Mouse (Mus musculus) testis, adult 2 months (tissue): Measurements from ENCODE around the gene Mknk1. TPM values are rescaled to one million over a fixed set of nuclear protein-coding genes. Genes with fewer than 3 reads are reported as not detected.

ENCODE experiments used
- H3K27ac ChIP-seq: fragments of 200-500 bp; 2 replicates; pipeline ENCODE4 v1.5.1; 2012; ENCODE audit warnings: low read depth, low read length; ENCODE audit not compliant: control insufficient read depth, insufficient read depth
- H3K27me3 ChIP-seq: fragments of 200-500 bp; 2 replicates; pipeline ENCODE4 v1.6.1; 2012; ENCODE audit warnings: mild to moderate bottlenecking, low read length, moderate library complexity; ENCODE audit not compliant: control insufficient read depth, insufficient read depth
- H3K36me3 ChIP-seq: fragments of 200-500 bp; 2 replicates; pipeline ENCODE4 v1.6.1; 2012; ENCODE audit warnings: mild to moderate bottlenecking, low read length; ENCODE audit not compliant: control insufficient read depth, insufficient read depth
- H3K4me1 ChIP-seq: fragments of 200-500 bp; 2 replicates; pipeline ENCODE4 v1.6.1; 2012; ENCODE audit warnings: low read length; ENCODE audit not compliant: control insufficient read depth, insufficient read depth
- H3K4me3 ChIP-seq: fragments of 200-500 bp; 2 replicates; pipeline ENCODE4 v1.5.1; 2012; ENCODE audit warnings: low read depth, mild to moderate bottlenecking, low read length, moderate library complexity, mixed read lengths; ENCODE audit not compliant: control insufficient read depth
- CTCF ChIP-seq: fragments of 200-500 bp; IDR thresholded peaks from 2 replicates; pipeline ENCODE4 v1.5.1; 2012; ENCODE audit warnings: low read depth, mild to moderate bottlenecking, inconsistent platforms, low read length, moderate library complexity; ENCODE audit not compliant: control insufficient read depth, insufficient read depth, insufficient replicate concordance
- POLR2A ChIP-seq: fragments of 200-500 bp; IDR thresholded peaks from 2 replicates; pipeline ENCODE4 v1.6.1; 2012; ENCODE audit warnings: low read depth, mild to moderate bottlenecking, inconsistent platforms, low read length, moderate library complexity; ENCODE audit not compliant: control insufficient read depth
- polyA plus RNA-seq: library from polyadenylated mRNA; depleted of rRNA; stranded (reverse); fragments of >200 nt; gene quantifications from 2 replicates; pipeline ENCODE4 v1.2.3, GENCODE M21; 2012; rRNA removed

The Mknk1 gene
- polyA plus RNA-seq, 1 experiment: 29.4 TPM

DNA sequence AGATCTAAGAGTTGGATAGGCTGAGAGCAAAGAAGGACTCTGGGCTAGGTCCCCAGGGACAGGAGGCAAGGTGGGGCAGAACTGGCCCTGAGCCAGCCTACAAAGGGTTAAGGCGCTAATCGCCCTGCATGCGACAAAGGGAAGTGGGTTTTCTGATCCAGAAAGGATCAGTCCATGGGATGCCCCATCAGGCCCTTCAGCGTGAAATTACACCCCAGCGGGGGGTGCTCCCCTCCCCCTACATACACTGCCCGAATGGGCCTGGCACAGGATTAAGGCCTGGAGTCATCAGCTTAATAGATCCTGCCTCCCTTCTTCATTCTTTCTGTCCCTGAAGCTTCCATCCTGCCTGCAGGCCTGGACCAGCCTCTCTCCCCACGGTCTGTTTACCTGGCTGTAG lies 66.7 kb downstream of the Mknk1 start:
- Histone ChIP-seq H3K4me3 (no peak overlapping the region), H3K27me3 (no peaks in the 10 kb centered on the region), H3K27ac (no peak overlapping the region), H3K36me3 (no peaks in the 10 kb centered on the region), H3K4me1 (peaks cover 2% of the 10 kb centered on the region; the same call in 1 of the 2 replicates)
- TF ChIP-seq CTCF (no peak), POLR2A (no peak)

GRCm38 (mm10) chr4:115906791-115907190 lies 67.8 kb downstream of the Mknk1 start:
- Histone ChIP-seq H3K27ac (no peak overlapping the region), H3K4me3 (no peak overlapping the region), H3K36me3 (no peaks in the 10 kb centered on the region), H3K27me3 (no peaks in the 10 kb centered on the region), H3K4me1 (peaks cover 2% of the 10 kb centered on the region; the same call in 1 of the 2 replicates)
- TF ChIP-seq CTCF: no peak
- no peak for TF ChIP-seq POLR2A

GRCm38 (mm10) chr4:115907994-115908393 lies 69.0 kb downstream of the Mknk1 start:
- Histone ChIP-seq H3K36me3 (no peaks in the 10 kb centered on the region), H3K27ac (no peak overlapping the region), H3K27me3 (no peaks in the 10 kb centered on the region), H3K4me3 (no peak overlapping the region), H3K4me1 (peaks cover 2% of the 10 kb centered on the region; the same call in 1 of the 2 replicates)
- no peak for TF ChIP-seq POLR2A
- no peak for TF ChIP-seq CTCF

DNA sequence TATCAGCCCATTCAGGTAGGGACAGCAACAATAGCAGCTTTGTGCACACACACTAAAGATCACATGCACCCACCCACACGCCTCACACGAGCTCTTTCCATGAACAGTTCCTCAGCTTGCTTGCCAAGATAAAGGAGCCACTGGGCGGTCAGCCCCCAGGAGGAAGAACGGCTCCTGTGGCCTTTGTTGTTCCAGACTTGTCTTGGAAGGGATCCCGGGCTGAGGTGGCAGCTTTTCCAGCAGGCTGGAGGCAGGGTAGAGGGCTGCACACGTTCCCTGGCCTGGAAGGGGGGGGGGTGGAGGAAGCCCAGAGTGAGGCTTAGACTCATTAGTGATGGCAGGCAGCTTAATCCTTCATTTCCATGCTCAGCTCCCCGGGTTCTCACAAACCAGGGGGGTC lies 69.6 kb downstream of the Mknk1 start:
- TF ChIP-seq POLR2A: no peak
- no peak for TF ChIP-seq CTCF
- H3K27ac ChIP-seq: no peak overlapping the region
- peaks cover 2% of the 10 kb centered on the region; the same call in 1 of the 2 replicates for H3K4me1 ChIP-seq
- no peak overlapping the region for H3K4me3 ChIP-seq
- no peaks in the 10 kb centered on the region for H3K36me3 ChIP-seq
- H3K27me3 ChIP-seq: no peaks in the 10 kb centered on the region

GRCm38 (mm10) chr4:115911586-115911985 lies 72.6 kb downstream of the Mknk1 start:
- TF ChIP-seq POLR2A: no peak
- TF ChIP-seq CTCF: no peak
- no peak overlapping the region for H3K4me3 ChIP-seq
- H3K27ac ChIP-seq: no peak overlapping the region
- no peaks in the 10 kb centered on the region for H3K27me3 ChIP-seq
- peaks cover 2% of the 10 kb centered on the region; the same call in 1 of the 2 replicates for H3K4me1 ChIP-seq
- H3K36me3 ChIP-seq: no peaks in the 10 kb centered on the region

GRCm38 (mm10) chr4:115919911-115920310 lies 80.9 kb downstream of the Mknk1 start:
- no peak overlapping the region for H3K4me3 ChIP-seq
- no peaks in the 10 kb centered on the region for H3K36me3 ChIP-seq
- TF ChIP-seq POLR2A: no peak
- no peak for TF ChIP-seq CTCF
- no peak overlapping the region for H3K27ac ChIP-seq
- H3K4me1 ChIP-seq: peaks cover 5% of the 10 kb centered on the region
- no peaks in the 10 kb centered on the region for H3K27me3 ChIP-seq

DNA sequence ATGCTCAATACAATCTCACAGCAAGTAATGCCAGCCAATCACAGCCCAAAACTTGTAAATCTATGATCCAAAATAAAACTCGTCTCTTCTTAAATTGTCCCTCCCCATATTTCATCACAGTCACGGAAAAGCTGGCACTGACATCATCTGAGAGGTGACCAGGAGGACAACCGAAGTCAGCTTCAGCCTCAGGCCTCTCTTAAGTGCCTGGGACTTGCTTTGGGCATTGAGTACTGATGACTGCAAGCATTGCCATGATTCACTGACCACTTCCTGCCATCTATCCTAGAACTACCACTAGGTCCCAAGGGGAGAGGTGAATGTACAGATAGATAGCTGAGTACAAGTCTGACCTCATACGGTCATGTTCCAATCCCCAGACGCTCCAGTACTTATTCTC lies 83.7 kb downstream of the Mknk1 start:
- Histone ChIP-seq H3K27me3 (no peaks in the 10 kb centered on the region), H3K4me3 (no peak overlapping the region), H3K4me1 (peaks cover 5% of the 10 kb centered on the region), H3K36me3 (no peaks in the 10 kb centered on the region), H3K27ac (no peak overlapping the region)
- TF ChIP-seq POLR2A (no peak), CTCF (no peak)

GRCm38 (mm10) chr4:115923262-115923880 lies 84.4 kb downstream of the Mknk1 start:
- H3K36me3 ChIP-seq: no peaks in the 10 kb centered on the region
- H3K27me3 ChIP-seq: no peaks in the 10 kb centered on the region
- H3K4me3 ChIP-seq: no peak overlapping the region
- TF ChIP-seq POLR2A: no peak
- TF ChIP-seq CTCF: no peak
- H3K4me1 ChIP-seq: peaks cover under 1% of the 10 kb centered on the region; the same call in 1 of the 2 replicates
- no peak overlapping the region for H3K27ac ChIP-seq

GRCm38 (mm10) chr4:115927637-115928036 lies 88.6 kb downstream of the Mknk1 start:
- TF ChIP-seq CTCF (no peak), POLR2A (no peak)
- no peaks in the 10 kb centered on the region for H3K36me3 ChIP-seq
- no peaks in the 10 kb centered on the region for H3K4me1 ChIP-seq
- H3K27ac ChIP-seq: no peak overlapping the region
- H3K4me3 ChIP-seq: no peak overlapping the region
- no peaks in the 10 kb centered on the region for H3K27me3 ChIP-seq

Other genes with a start within 250 kb of the Mknk1 start
- not detected in 2 replicates for gene Cyp4a32, start 238.2 kb upstream of the Mknk1 start, polyA plus RNA-seq
- gene Cyp4b1, start 191.5 kb upstream of the Mknk1 start, polyA plus RNA-seq: 0.93 and 1.2 TPM in 2 replicates
- gene Efcab14, start 101.5 kb upstream of the Mknk1 start, polyA plus RNA-seq: 18.3 and 21.8 TPM in 2 replicates
- gene Tex38, start 58.2 kb upstream of the Mknk1 start, polyA plus RNA-seq: 71.9 and 78.8 TPM in 2 replicates
- 11.3 and 12.0 TPM in 2 replicates for gene Atpaf1, start 54.4 kb upstream of the Mknk1 start, polyA plus RNA-seq
- gene Mob3c, start 11.1 kb upstream of the Mknk1 start, polyA plus RNA-seq: 9.3 and 12.8 TPM in 2 replicates
- gene Kncn, start 45.2 kb downstream of the Mknk1 start, polyA plus RNA-seq: 0.96 and 1.0 TPM in 2 replicates
- not detected in 2 replicates for gene 6430628N08Rik, start 51.5 kb downstream of the Mknk1 start, polyA plus RNA-seq
- gene Dmbx1, start 100.7 kb downstream of the Mknk1 start, polyA plus RNA-seq: 0.08 and 0.25 TPM in 2 replicates
- gene Faah, start 178.7 kb downstream of the Mknk1 start, polyA plus RNA-seq: 31.6 and 32.2 TPM in 2 replicates
- 193 and 263 TPM in 2 replicates for gene Nsun4, start 214.7 kb downstream of the Mknk1 start, polyA plus RNA-seq
- 108 and 112 TPM in 2 replicates for gene Uqcrh, start 235.9 kb downstream of the Mknk1 start, polyA plus RNA-seq
- gene Lrrc41, start 236.1 kb downstream of the Mknk1 start, polyA plus RNA-seq: 122 and 128 TPM in 2 replicates